Mouse (Mus musculus): Measurements from ENCODE around the gene Irgm2.
"Not testable (repeated sequence)": the region's sequence is repeated elsewhere in the genome, so short reads cannot be mapped to it uniquely, and the experiment has no call there.

The Irgm2 gene

DNA sequence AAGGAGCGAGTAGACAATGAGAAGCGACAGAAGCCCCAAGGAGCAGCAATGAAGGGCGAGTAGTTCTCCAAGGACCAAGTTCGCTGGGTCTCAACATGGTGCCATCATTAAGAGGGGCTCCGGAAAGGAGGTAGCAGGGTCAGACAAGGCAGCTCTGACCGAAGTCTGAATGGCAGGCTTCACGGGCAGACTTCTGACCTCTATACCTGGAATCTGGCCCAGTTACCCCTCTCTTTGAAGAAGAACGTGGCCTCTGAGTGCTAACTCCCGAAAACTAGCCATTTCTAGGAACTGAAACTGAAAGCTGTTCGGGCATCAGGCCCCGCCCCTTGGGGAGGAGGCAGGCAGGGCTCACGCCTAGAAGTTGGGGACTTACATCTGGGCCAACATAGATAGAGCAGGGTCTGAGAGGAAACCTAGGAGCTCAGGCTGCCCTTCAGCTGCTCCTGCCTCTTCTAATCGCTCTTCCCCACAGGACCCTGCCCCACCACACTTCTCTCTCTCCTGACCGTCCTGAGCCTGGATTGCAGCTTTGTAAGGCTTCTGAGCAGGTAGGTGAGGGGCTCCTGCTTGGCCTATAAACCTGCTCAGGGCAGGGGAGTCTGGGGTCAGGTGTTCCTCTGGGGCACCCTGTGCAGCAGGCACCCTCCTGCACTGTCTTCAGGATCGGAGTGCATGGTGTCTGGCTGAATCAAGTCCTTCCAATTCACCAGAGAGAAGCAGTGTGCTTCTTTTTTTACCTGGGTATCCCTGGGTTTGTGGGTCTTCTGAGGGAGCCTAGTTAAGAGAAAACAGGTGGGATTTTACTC, at the start of gene Irgm2, which contains the start of gene Igtp:
Gene Irgm2 (plus strand): TSS at position 390 of the 809 bp plus-strand sequence.
Gene Igtp (plus strand): TSS at position 328 of the 809 bp plus-strand sequence.
- CTCF ChIA-PET = not testable (repeated sequence)

GRCm38 (mm10) chr11:58155458-58155857, 44.0 kb upstream of the Irgm2 start:
- CTCF ChIA-PET = no interaction called here

DNA sequence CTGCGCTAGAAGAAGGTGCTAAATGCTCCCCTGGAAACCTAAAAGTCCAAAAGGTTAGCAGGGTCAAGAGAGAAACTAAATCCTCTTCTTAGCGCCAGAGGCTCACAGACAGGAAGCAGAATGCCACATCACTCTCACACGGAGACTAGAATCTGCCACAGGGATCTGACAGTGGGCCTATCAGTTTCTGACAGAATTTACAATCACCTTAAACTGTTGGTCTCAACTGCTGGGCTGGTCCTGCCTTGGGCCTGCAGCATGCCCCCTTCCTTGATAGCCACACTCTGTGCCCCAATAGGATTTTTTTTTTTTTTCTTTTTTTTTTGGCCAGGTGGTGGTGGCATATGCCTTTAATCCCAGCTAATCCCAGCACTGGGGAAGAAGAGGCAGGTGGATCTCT, 42.5 kb upstream of the Irgm2 start:
- CTCF ChIA-PET = no interaction called here

- CTCF ChIA-PET = no interaction called here
These were observed 34.3 kb upstream of the Irgm2 start for GRCm38 (mm10) chr11:58165072-58165471.

DNA sequence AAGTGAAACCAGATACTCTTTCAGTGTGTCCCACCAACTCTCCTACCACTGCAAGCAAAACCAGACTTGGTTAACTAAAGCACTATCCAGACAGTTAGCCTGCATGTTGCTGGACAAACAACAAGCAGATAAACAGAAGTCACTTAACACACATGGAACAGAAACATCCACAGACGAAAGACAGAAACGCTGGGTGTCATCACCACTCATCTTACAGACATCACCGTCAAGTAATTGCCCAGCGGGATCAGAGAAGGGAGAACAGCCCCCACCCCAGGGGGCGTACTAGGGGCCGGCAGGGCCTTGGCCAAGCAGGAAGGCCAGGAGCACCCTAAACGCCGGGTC, 31.6 kb upstream of the Irgm2 start:
- CTCF ChIA-PET = interaction anchor here (0.7 kb wide), 1 partner anchor 57 kb away, joined by 4 read pairs; no protein-coding TSS in a partner anchor

DNA sequence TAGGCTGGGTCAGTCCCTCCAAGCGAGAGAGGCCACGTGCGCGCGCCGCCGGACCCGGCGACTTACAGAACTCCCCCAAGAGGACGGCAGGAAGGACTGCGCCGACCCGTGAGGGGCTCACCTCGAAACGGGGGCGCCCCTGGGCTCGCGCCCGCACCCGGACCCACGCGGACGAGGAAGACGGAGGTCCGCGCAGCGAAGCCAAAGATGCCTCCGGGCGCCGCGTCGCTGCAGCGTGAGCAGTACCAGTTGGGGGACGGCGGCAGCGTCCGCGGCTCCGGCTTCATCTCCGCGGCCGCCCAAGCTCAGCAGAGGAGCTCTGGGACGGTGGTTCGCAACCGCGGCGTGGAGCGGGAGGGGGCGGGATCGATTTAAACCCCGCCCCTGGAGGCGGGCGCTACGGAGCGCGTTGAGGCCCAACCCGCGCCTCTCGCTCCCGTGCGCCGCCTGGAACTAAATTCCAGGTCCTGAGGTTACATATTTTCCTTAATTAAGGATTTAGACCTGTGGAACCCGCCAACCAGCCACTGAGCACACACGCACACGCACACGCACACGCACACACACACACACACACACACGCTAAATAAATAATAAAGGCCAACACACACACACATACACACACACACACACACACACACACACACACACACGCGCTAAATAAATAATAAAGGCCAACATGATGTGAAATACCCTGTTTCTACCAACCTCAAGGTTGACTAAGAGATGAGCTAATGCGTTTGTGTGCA, 31.1 kb upstream of the Irgm2 start, which contains the start of gene Gemin5:
Gene Gemin5 (minus strand): TSS at position 373 of the 749 bp plus-strand sequence.
- CTCF ChIA-PET = interaction anchor here (0.7 kb wide), 1 partner anchor 58 kb away, joined by 4 read pairs; no protein-coding TSS in a partner anchor

GRCm38 (mm10) chr11:58169666-58170065, 29.8 kb upstream of the Irgm2 start:
- CTCF ChIA-PET = no interaction called here

DNA sequence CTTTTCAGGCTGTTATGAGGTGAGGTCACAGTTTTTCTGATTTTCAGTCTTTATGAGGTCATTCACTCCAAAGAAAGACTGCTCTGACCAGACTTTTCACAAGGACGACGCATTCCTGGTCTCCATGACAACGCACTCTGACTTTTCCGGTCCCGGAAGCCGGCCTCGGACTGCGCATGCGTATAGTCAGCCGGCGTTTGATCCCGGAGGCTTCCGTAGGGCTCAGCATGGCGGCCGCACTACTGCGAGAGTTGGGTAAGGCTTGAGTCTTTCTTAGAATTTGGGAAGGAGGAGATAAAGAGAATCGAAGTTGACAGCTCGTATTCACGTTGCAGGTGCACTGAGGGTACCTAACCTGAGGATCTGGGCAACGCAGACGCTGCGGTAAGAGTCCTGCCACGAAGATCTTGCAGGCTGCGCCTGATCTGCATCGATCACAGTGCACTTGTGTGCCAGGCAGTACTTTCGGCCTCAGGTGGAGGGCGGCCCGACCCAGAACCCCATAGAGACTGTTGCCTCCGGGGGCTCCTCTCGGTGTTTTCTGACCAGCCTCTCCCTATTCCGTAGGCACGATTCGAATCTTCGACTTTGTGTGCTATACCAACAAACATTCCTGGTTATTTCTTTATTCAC, 27.8 kb upstream of the Irgm2 start, which contains the start of gene Mrpl22:
Gene Mrpl22 (plus strand): TSS at position 203 of the 633 bp plus-strand sequence.
- CTCF ChIA-PET = interaction anchor here (0.6 kb wide), 1 partner anchor 73 kb away, joined by 3 read pairs; no protein-coding TSS in a partner anchor

DNA sequence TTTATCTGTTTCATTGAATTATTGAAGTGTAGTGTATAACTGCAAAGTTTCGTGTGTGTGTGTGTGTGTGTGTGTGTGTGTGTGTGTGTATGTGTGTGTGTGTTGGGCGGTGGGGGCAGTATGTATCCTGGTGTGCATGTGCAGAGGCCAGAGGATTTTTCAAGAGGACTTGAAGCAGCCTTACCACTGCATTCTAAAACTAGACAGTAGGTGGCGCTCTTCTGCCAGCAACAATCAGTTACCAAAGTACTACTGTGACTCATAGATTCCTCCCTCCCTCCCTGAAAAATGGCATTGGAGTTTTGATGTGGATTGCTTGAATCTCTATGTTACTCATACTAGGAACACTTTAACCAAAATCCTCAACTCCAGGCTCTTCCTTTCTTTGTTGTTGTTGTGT, 19.9 kb upstream of the Irgm2 start:
- CTCF ChIA-PET = interaction anchor here (1.8 kb wide), 1 partner anchor 46 kb away, joined by 21 read pairs; no protein-coding TSS in a partner anchor

DNA sequence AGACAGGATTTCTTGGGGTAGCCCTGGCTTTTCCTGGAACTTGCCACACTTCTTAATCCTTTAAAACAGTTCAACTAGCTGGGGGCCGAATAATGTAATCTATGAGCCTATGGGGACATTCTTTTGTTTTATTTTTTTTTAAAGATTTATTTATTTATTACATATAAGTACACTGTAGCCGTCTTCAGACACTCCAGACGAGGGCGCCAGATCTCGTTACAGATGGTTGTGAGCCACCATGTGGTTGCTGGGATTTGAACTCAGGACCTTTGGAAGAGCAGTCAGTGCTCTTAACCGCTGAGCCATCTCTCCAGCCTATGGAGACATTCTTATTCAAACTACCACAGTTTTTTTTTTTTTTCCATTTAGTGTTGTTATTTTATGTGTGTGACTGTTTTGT, 19.4 kb upstream of the Irgm2 start:
- CTCF ChIA-PET = interaction anchor here (1.1 kb wide), 1 partner anchor 45 kb away, joined by 3 read pairs; no protein-coding TSS in a partner anchor

- CTCF ChIA-PET = interaction anchor here (0.6 to 1.1 kb wide), 2 partner anchors 44 to 58 kb away, joined by 3 read pairs; no protein-coding TSS in a partner anchor
These were observed 18.7 kb upstream of the Irgm2 start for GRCm38 (mm10) chr11:58180756-58181155.

DNA sequence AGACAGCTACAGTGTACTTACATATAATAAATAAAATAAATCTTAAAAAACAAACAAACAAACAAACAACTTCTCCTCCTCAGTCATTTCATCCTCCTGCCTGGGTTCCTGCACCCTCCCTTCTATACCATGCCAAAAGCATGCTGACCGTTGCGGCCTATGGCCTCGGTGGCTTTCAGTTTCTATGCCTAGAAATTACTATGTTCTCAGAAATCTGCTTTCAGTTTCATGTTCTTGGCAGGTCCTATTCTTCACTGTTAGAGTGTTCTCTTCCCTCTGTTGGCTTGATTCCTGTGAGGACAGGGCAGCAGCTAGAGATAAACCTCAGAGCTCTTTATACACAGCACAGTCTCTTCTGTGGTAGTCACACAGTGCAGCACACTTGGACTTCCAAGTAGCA, 15.8 kb upstream of the Irgm2 start:
- CTCF ChIA-PET = interaction anchor here (0.6 kb wide), 4 partner anchors 22 to 185 kb away, joined by 3 to 20 read pairs (median 3); no protein-coding TSS in a partner anchor

GRCm38 (mm10) chr11:58189675-58190074, 9.7 kb upstream of the Irgm2 start:
- CTCF ChIA-PET = no interaction called here

DNA sequence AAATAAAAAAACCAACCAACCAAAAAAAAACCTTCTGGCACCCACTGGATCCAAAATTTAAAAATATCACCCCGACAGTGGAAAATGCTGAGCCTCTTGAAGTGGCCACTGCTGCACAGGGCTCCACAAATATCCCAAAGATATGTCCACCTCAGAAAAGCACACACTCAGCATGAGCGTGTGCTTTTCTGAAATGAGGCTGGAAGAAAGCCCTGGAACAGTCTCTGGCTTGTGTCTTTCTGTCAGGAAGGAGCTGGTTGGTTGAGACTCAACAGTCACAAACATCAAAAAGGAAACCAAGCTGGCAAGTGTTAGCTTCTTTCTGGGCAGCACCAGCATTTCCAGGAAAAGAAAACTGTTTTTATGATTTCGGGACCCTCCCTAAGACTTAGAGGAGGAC, 6.1 kb upstream of the Irgm2 start:
- CTCF ChIA-PET = no interaction called here

- CTCF ChIA-PET = no interaction called here
These were observed 5.4 kb upstream of the Irgm2 start for GRCm38 (mm10) chr11:58193860-58194520.

DNA sequence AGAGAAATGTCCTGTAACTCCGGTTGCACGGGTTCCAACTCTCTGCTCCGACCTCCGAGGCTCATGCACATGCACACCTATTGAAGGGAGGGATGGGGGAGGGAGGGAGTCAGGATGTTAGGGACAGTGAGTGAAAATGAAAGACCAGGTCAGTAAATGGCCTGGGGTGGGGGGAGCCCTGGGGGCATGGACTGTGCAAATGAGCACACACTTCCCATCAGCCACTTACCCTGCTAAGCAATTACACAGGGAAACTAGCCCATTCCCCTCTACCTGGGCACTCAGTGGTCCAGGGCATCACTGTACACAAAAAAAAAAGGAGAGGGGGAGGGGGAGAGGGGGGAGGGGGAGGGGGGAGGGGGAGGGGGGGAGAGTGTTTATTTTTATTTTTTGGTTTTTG, 755 bp upstream of the Irgm2 start:
- CTCF ChIA-PET = no interaction called here

DNA sequence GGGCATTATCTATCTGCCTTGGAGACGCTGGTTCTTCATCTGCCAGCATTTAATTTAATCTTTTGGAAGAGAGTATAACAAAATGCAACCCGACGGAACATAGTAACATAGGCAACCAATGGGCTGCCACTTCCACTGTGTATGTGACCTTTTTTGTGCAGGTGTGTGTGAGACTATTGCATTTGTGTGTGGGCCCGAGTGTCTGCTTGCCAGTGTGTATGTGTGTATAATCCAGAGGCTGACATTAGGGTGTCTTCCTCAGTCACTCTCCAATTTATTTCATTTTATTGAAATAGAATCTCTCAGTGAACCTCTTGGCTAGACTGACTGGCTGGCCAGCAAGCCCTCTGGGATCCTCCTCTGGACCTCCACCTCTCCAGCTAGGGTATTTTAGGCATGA, 808 bp downstream of the Irgm2 start:
- CTCF ChIA-PET = no interaction called here

- CTCF ChIA-PET = interaction anchor here (0.8 kb wide), 1 partner anchor 24 kb away, joined by 4 read pairs; no protein-coding TSS in a partner anchor
These were observed 1.6 kb downstream of the Irgm2 start for GRCm38 (mm10) chr11:58201052-58201451.

DNA sequence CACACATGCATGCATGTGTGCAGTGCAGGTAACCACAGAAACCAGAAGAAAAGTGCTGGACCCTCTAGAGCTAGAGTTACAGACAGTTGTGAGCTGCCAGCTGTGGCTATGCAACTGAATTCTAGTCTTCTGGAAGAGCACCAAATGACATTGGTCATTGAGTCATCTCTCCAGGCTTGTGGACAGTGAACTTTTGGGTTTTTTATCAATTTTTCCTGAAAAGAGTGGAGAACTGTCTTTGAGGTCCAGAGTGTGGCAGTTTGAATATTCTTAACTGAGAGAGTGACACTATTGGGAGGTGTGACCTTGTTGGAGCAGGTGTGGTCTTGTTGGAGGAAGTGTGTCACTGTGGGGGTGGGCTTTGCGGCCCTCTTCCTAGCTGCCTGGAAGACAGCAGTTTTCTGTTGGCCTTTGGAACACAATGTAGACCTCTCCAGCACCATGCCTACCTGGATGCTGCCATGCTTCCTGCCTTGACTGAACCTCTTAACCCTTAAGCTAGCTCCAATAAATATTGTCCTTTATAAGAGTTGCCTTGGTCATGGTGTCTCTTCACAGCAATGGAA, 11.0 kb downstream of the Irgm2 start:
- CTCF ChIA-PET = no interaction called here

DNA sequence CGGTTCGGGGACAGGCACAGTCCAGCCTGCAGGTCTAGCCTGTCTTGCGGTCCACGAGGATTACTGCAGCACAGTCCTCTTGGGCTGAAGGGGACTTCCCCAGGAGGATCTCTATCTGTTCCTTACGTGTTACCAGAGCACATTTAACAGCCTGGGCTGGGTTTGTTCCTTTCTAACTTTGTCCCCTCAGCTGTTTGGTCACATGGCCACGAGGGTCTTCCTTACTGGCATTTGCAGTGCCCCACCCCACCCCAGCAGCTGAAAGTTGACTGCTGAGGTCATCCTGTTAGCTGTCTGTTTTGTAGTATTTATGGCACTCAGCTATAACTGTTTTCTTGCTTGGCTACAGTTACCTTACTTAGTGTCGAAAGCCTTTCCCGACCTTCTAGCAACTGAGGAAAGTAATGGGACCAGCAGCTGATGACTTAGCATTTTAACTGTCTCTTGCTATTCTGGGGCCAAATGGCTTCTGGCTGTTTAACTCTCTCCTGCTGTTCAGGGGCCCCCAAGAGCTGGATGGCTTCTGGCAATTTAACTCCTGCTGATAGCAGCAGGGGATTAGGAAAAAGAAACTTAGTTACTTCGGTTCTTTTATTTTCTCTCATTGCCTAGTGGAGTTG, 11.8 kb downstream of the Irgm2 start:
- CTCF ChIA-PET = interaction anchor here (0.5 to 0.7 kb wide), 2 partner anchors 121 to 211 kb away, joined by 3 to 5 read pairs; no protein-coding TSS in a partner anchor
